Comparison of ENCODE assay signal across 8 mouse cellular contexts in genomic region chr15:12196410-12197191, GRCm38 (mm10). TPM values are rescaled to one million over a fixed set of nuclear protein-coding genes. Genes with fewer than 3 reads are reported as not detected.
A peak's percentile ranks its signal among the peaks of the same experiment; 100 is the strongest.
DNase-seq lines count a peak whose midpoint lies in the region; ATAC-seq lines count a peak whose summit lies in the region.

No protein-coding gene starts in this region.

- no peak overlapping the region for H3K27ac ChIP-seq in heart, embryonic 11.5 days (ENCODE audit: low read depth, low read length)
- H3K27ac ChIP-seq in lung, embryonic 16.5 days (ENCODE audit: low read length): peak overlapping the region; percentile 62

- H3K36me3 ChIP-seq in heart, embryonic 11.5 days (ENCODE audit: control insufficient read depth, insufficient read depth, low read length): no peaks in the 10 kb centered on the region
- H3K36me3 ChIP-seq in lung, embryonic 16.5 days (ENCODE audit: control insufficient read depth, insufficient read depth, low read length): no peaks in the 10 kb centered on the region

- H3K4me1 ChIP-seq in heart, embryonic 11.5 days (ENCODE audit: control insufficient read depth, insufficient read depth, low read length): peaks cover 30% of the 10 kb centered on the region
- peaks cover 25% of the 10 kb centered on the region for H3K4me1 ChIP-seq in lung, embryonic 16.5 days (replicated peaks; ENCODE audit: control insufficient read depth, insufficient read depth, low read length)

- DNase-seq in T-cell, adult 2 months (ENCODE audit: low spot score): peak; percentile 59
- DNase-seq in embryo, embryonic 10.5 days (ENCODE audit: low spot score): peak; percentile 91
- DNase-seq in kidney, adult 8-10 months: peak; percentile 81 to 83
- DNase-seq in ovary, postnatal 14 days (ENCODE audit: low spot score): peak; percentile 55
- no peak for DNase-seq in urinary bladder, adult 2 months (ENCODE audit: low spot score)

- H3K27me3 ChIP-seq in heart, embryonic 11.5 days (ENCODE audit: control insufficient read depth, insufficient read depth, low read length): no peaks in the 10 kb centered on the region
- no peaks in the 10 kb centered on the region for H3K27me3 ChIP-seq in lung, embryonic 16.5 days (ENCODE audit: control insufficient read depth, insufficient read depth, low read depth, low read length)

- WGBS in heart, embryonic 11.5 days (ENCODE audit: insufficient replicate concordance): 31% methylated on average over 22 of the region's 22 CpGs
- WGBS in lung, embryonic 16.5 days: 18% methylated on average over 22 of the region's 22 CpGs

- peak overlapping the region; percentile 43; the same call in 1 of the 2 replicates for H3K9ac ChIP-seq in heart, embryonic 11.5 days (ENCODE audit: low read depth, low read length)
- H3K9ac ChIP-seq in lung, embryonic 16.5 days (ENCODE audit: low read length): no peak overlapping the region

- H3K9me3 ChIP-seq in heart, embryonic 11.5 days (replicated peaks; ENCODE audit: control insufficient read depth, low read length): no peaks in the 10 kb centered on the region
- H3K9me3 ChIP-seq in lung, embryonic 16.5 days (ENCODE audit: control insufficient read depth, low read length): no peaks in the 10 kb centered on the region

- no peak overlapping the region for H3K4me3 ChIP-seq in heart, embryonic 11.5 days (ENCODE audit: low read depth, low read length)
- H3K4me3 ChIP-seq in lung, embryonic 16.5 days (ENCODE audit: low read length): no peak overlapping the region

- peak; percentile 83 for ATAC-seq in CD4-positive, CD25-positive, alpha-beta regulatory T cell, adult 4 months
- ATAC-seq in heart, embryonic 11.5 days (replicated peaks; ENCODE audit: insufficient number of reproducible peaks, low FRiP score, low TSS enrichment): no peak; the same call in 1 of the 2 replicates
- peak; percentile 70 for ATAC-seq in lung, embryonic 16.5 days (ENCODE audit: low read depth)

- peak overlapping the region; percentile 12; the same call in 1 of the 2 replicates for H3K4me2 ChIP-seq in heart, embryonic 11.5 days
- peak overlapping the region; percentile 42 for H3K4me2 ChIP-seq in lung, embryonic 16.5 days (ENCODE audit: low read depth, low read length)

RNA-seq across cellular contexts. Expression of gene Mtmr12, which starts 8.2 kb away (rescaled TPM):
- 10 to 100 TPM; 20.1 to 22.6 TPM for polyA plus RNA-seq in CD4-positive, CD25-positive, alpha-beta regulatory T cell, adult 4 months (2017; shearing (Covaris generic))
- polyA plus RNA-seq in heart, embryonic 11.5 days (2014; fragmentation: Nextera tagmentation; extraction: Ambion mirVana): 15.5 and 16.6 TPM in 2 replicates
- polyA plus RNA-seq in lung, embryonic 16.5 days (2015; fragmentation: Nextera tagmentation; extraction: Ambion mirVana): 19.7 and 21.1 TPM in 2 replicates
- 13.7 and 14.0 TPM in 2 replicates for polyA plus RNA-seq in urinary bladder, adult 2 months (2012; rRNA removed)
